Mouse (Mus musculus): ENCODE measurements around the gene Grik2. TPM values are rescaled to one million over a fixed set of nuclear protein-coding genes. Genes with fewer than 3 reads are reported as not detected.

The Grik2 gene
- polyA plus RNA-seq, 1 experiment, result not detected

GRCm38 (mm10) chr10:49519752-49520151 lies 268.8 kb downstream of the Grik2 start:
- TF ChIP-seq POLR2A (IDR thresholded peaks at IDR 0.05; ENCODE audit: borderline replicate concordance, low read depth, low read length) (no peak), CTCF (IDR thresholded peaks at IDR 0.05; ENCODE audit: low read depth, low read length) (no peak)
- Histone ChIP-seq H3K4me1 (ENCODE audit: control insufficient read depth, insufficient read depth, low read length) (no peaks in the 10 kb centered on the region), H3K27ac (ENCODE audit: insufficient read depth, low read depth, low read length) (no peak overlapping the region), H3K4me3 (ENCODE audit: insufficient read depth, low read length) (no peak overlapping the region)

- TF ChIP-seq CTCF (IDR thresholded peaks at IDR 0.05; ENCODE audit: low read depth, low read length) (no peak), POLR2A (IDR thresholded peaks at IDR 0.05; ENCODE audit: borderline replicate concordance, low read depth, low read length) (no peak)
- no peak overlapping the region for H3K4me3 ChIP-seq (ENCODE audit: insufficient read depth, low read length)
- no peaks in the 10 kb centered on the region for H3K4me1 ChIP-seq (ENCODE audit: control insufficient read depth, insufficient read depth, low read length)
- no peak overlapping the region for H3K27ac ChIP-seq (ENCODE audit: insufficient read depth, low read depth, low read length)
Measured at GRCm38 (mm10) chr10:49500628-49501027, 287.9 kb downstream of the Grik2 start.

- Histone ChIP-seq H3K4me1 (ENCODE audit: control insufficient read depth, insufficient read depth, low read length) (no peaks in the 10 kb centered on the region), H3K27ac (ENCODE audit: insufficient read depth, low read depth, low read length) (no peak overlapping the region), H3K4me3 (ENCODE audit: insufficient read depth, low read length) (no peak overlapping the region)
- TF ChIP-seq POLR2A (IDR thresholded peaks at IDR 0.05; ENCODE audit: borderline replicate concordance, low read depth, low read length), result no peak
- TF ChIP-seq CTCF (IDR thresholded peaks at IDR 0.05; ENCODE audit: low read depth, low read length), result no peak
Measured at GRCm38 (mm10) chr10:49497302-49497701, 291.3 kb downstream of the Grik2 start.

- no peaks in the 10 kb centered on the region for H3K4me1 ChIP-seq (ENCODE audit: control insufficient read depth, insufficient read depth, low read length)
- H3K27ac ChIP-seq (ENCODE audit: insufficient read depth, low read depth, low read length), result no peak overlapping the region
- TF ChIP-seq CTCF (IDR thresholded peaks at IDR 0.05; ENCODE audit: low read depth, low read length), result no peak
- TF ChIP-seq POLR2A (IDR thresholded peaks at IDR 0.05; ENCODE audit: borderline replicate concordance, low read depth, low read length), result no peak
- no peak overlapping the region for H3K4me3 ChIP-seq (ENCODE audit: insufficient read depth, low read length)
Measured at GRCm38 (mm10) chr10:49481439-49481838, 307.1 kb downstream of the Grik2 start.

- Histone ChIP-seq H3K27ac (ENCODE audit: insufficient read depth, low read depth, low read length) (no peak overlapping the region), H3K4me1 (ENCODE audit: control insufficient read depth, insufficient read depth, low read length) (no peaks in the 10 kb centered on the region), H3K4me3 (ENCODE audit: insufficient read depth, low read length) (no peak overlapping the region)
- TF ChIP-seq CTCF (IDR thresholded peaks at IDR 0.05; ENCODE audit: low read depth, low read length) (no peak), POLR2A (IDR thresholded peaks at IDR 0.05; ENCODE audit: borderline replicate concordance, low read depth, low read length) (no peak)
Measured at GRCm38 (mm10) chr10:49480085-49480749, 308.3 kb downstream of the Grik2 start.

- Histone ChIP-seq H3K4me3 (ENCODE audit: insufficient read depth, low read length) (no peak overlapping the region), H3K27ac (ENCODE audit: insufficient read depth, low read depth, low read length) (no peak overlapping the region), H3K4me1 (ENCODE audit: control insufficient read depth, insufficient read depth, low read length) (no peaks in the 10 kb centered on the region)
- TF ChIP-seq POLR2A (IDR thresholded peaks at IDR 0.05; ENCODE audit: borderline replicate concordance, low read depth, low read length), result no peak
- no peak for TF ChIP-seq CTCF (IDR thresholded peaks at IDR 0.05; ENCODE audit: low read depth, low read length)
Measured at GRCm38 (mm10) chr10:49473613-49474012, 315.0 kb downstream of the Grik2 start.

- Histone ChIP-seq H3K27ac (ENCODE audit: insufficient read depth, low read depth, low read length) (no peak overlapping the region), H3K4me3 (ENCODE audit: insufficient read depth, low read length) (no peak overlapping the region), H3K4me1 (ENCODE audit: control insufficient read depth, insufficient read depth, low read length) (no peaks in the 10 kb centered on the region)
- no peak for TF ChIP-seq POLR2A (IDR thresholded peaks at IDR 0.05; ENCODE audit: borderline replicate concordance, low read depth, low read length)
- TF ChIP-seq CTCF (IDR thresholded peaks at IDR 0.05; ENCODE audit: low read depth, low read length), result no peak
Measured at GRCm38 (mm10) chr10:49456791-49457190, 331.8 kb downstream of the Grik2 start.

- no peak overlapping the region for H3K4me3 ChIP-seq (ENCODE audit: insufficient read depth, low read length)
Measured at GRCm38 (mm10) chr10:49453535-49453934, 335.0 kb downstream of the Grik2 start.

GRCm38 (mm10) chr10:49441369-49441768 lies 347.2 kb downstream of the Grik2 start:
- Histone ChIP-seq H3K4me3 (ENCODE audit: insufficient read depth, low read length) (no peak overlapping the region), H3K4me1 (ENCODE audit: control insufficient read depth, insufficient read depth, low read length) (no peaks in the 10 kb centered on the region), H3K27ac (ENCODE audit: insufficient read depth, low read depth, low read length) (no peak overlapping the region)
- TF ChIP-seq POLR2A (IDR thresholded peaks at IDR 0.05; ENCODE audit: borderline replicate concordance, low read depth, low read length) (no peak), CTCF (IDR thresholded peaks at IDR 0.05; ENCODE audit: low read depth, low read length) (no peak)

More at GRCm38 (mm10) chr10:49453535-49453934, 335.0 kb downstream of the Grik2 start:
- TF ChIP-seq CTCF (IDR thresholded peaks at IDR 0.05; ENCODE audit: low read depth, low read length) (no peak), POLR2A (IDR thresholded peaks at IDR 0.05; ENCODE audit: borderline replicate concordance, low read depth, low read length) (no peak)
- H3K4me1 ChIP-seq (ENCODE audit: control insufficient read depth, insufficient read depth, low read length), result no peaks in the 10 kb centered on the region
- H3K27ac ChIP-seq (ENCODE audit: insufficient read depth, low read depth, low read length), result no peak overlapping the region

- Histone ChIP-seq H3K4me3 (ENCODE audit: insufficient read depth, low read length) (no peak overlapping the region), H3K27ac (ENCODE audit: insufficient read depth, low read depth, low read length) (no peak overlapping the region), H3K4me1 (ENCODE audit: control insufficient read depth, insufficient read depth, low read length) (no peaks in the 10 kb centered on the region)
- TF ChIP-seq POLR2A (IDR thresholded peaks at IDR 0.05; ENCODE audit: borderline replicate concordance, low read depth, low read length), result no peak
- no peak for TF ChIP-seq CTCF (IDR thresholded peaks at IDR 0.05; ENCODE audit: low read depth, low read length)
Measured at GRCm38 (mm10) chr10:49437057-49437456, 351.5 kb downstream of the Grik2 start.

Data from bone marrow macrophage, adult 2 months (primary cell).